Mouse (Mus musculus) embryonic fibroblast, embryonic 13.5 days (primary cell): ENCODE results near the gene Klf9.

Experiments used
- CTCF ChIP-seq: IDR thresholded peaks from 2 replicates; pipeline ENCODE4 v1.5.1; 2011; ENCODE audit warnings: mild to moderate bottlenecking, control low read depth, low read length, moderate library complexity, borderline replicate concordance; ENCODE audit not compliant: insufficient read depth
- POLR2A ChIP-seq: IDR thresholded peaks from 2 replicates; pipeline ENCODE4 v1.6.1; 2011; ENCODE audit warnings: low read depth, mild to moderate bottlenecking, control low read depth, low read length, moderate library complexity

DNA sequence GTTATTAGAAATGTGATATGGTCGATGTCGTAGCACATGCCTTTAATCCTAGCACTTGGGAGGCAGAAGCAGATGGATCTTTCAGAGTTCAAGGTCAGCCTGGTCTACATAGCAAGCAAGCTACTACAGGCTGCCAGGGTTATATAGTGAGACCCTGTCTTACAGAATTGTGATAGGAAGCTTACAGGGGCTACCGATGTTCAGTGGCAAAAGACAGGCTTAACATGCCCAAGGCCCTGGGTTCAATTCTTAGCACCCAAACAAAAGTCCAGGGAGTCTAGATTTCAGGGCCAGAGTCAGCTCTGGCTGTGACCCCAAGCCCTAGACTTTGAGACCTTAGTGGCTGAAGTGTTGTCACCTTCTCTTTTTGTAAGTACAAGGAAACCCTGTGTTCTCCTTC, 4.1 kb downstream of the Klf9 start:
- TF ChIP-seq CTCF (no peak), POLR2A (no peak)
